Mouse (Mus musculus) G1E (cell line): Measurements from ENCODE around the gene H2-Oa. TPM values are rescaled to one million over a fixed set of nuclear protein-coding genes. Genes with fewer than 3 reads are reported as not detected.

Experiments used
- ATAC-seq: 2 replicates; pipeline ENCODE4 v1.8.0; 2016; ENCODE audit warnings: mild to moderate bottlenecking; ENCODE audit not compliant: insufficient number of reproducible peaks, poor library complexity, low FRiP score, severe bottlenecking; ENCODE audit errors: extremely low read depth
- DNase-seq: peaks from one replicate; pipeline ENCODE4 v3.0.0; 2012; ENCODE audit warnings: low spot score
- H3K27me3 ChIP-seq: 2 replicates; pipeline ENCODE4 v1.6.1; 2012; ENCODE audit warnings: mild to moderate bottlenecking, low read length, inconsistent platforms; ENCODE audit not compliant: insufficient read depth
- H3K36me3 ChIP-seq: replicated peaks from 2 replicates; pipeline ENCODE3; 2012; ENCODE audit warnings: mild to moderate bottlenecking, inconsistent platforms
- H3K4me1 ChIP-seq: 2 replicates; pipeline ENCODE4 v1.6.1; 2012; ENCODE audit warnings: low read depth, low read length, inconsistent platforms, mixed read lengths; ENCODE audit not compliant: insufficient read depth
- H3K4me3 ChIP-seq: 2 replicates; pipeline ENCODE4 v1.5.1; 2012; ENCODE audit warnings: low read depth, mild to moderate bottlenecking, inconsistent platforms, low read length, moderate library complexity, mixed read lengths
- H3K9me3 ChIP-seq: replicated peaks from 2 replicates; pipeline ENCODE4 v1.6.1; 2012; ENCODE audit warnings: inconsistent platforms
- CTCF ChIP-seq: IDR thresholded peaks from 2 replicates; pipeline ENCODE4 v1.5.1; 2012; ENCODE audit warnings: low read depth, low read length, inconsistent platforms, mixed read lengths
- GATA1 ChIP-seq: IDR thresholded peaks from 2 replicates; pipeline ENCODE4 v1.6.1; 2012; ENCODE audit warnings: borderline replicate concordance, low read length, inconsistent platforms, mixed read lengths
- GATA2 ChIP-seq: IDR thresholded peaks from 2 replicates; pipeline ENCODE4 v1.6.1; 2012; ENCODE audit warnings: low read depth, low read length, inconsistent platforms, borderline replicate concordance
- POLR2AphosphoS5 ChIP-seq: IDR thresholded peaks from 2 replicates; pipeline ENCODE4 v1.6.1; 2012; ENCODE audit warnings: low read depth, low read length, inconsistent platforms; ENCODE audit not compliant: insufficient replicate concordance
- TAL1 ChIP-seq: conservative IDR thresholded peaks from 2 replicates; pipeline ENCODE4 v1.6.1; 2012; ENCODE audit warnings: low read depth, low read length, inconsistent platforms, mixed read lengths
- polyA plus RNA-seq: library from polyadenylated mRNA; stranded (reverse); fragments of >175 nt; gene quantifications from 2 replicates; pipeline ENCODE4 v1.2.3, GENCODE M21; 2012
- total RNA-seq, 2 experiments: library from RNA; stranded (forward) in 1 of 2; stranded (reverse) in 1 of 2; fragments of 200-1000 nt in 1 of 2; fragments of >200 nt in 1 of 2; fragmentation: Nextera tagmentation in 1 of 2; gene quantifications; 2 replicates each; pipeline ENCODE4 v1.2.3; 2014 to 2017

The H2-Oa gene
- not detected in 2 replicates for total RNA-seq (2014; fragmentation: Nextera tagmentation)
- total RNA-seq (2017): 0.11 TPM in 1 of 2 replicates, not detected in the other
- polyA plus RNA-seq: not detected in 2 replicates

DNA sequence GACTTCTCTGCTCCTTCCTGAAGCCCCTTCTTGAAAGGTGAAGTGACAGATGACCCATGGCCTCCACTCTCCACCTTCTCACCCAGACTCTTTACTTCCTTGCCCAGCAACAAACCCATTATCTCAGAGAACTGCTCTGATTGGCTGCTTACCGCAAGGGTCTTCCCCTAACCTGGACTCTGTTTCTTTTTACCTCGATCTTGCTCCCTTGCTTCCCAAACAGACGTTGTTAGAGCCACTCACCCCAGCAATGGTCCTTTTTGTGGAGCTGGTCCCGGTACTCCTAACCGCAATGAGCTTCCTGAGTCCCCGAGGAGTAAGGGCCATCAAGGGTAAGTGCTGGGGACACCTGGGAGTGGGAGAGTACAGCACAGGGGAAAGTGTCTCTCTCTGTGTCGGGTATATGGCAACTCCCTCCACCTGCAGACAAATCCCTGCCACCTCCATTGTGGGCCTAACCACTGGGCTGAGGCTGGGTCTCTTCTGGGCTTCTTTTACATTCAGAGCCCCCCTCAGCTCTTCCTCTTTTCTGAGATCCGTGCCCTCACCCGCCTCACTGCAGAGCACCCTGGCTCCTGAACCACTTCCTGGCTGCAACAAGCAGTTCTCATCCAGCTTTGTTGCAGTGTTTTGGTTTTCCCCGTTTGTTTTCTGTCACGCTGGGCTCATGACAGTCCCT, at the start of gene H2-Oa:
Gene H2-Oa, plus strand, starts transcription at position 144 of the 679 bp plus-strand sequence.
- peaks cover 47% of the 10 kb centered on the region for H3K27me3 ChIP-seq
- no peak for DNase-seq
- no peak for ATAC-seq
- peaks cover 10% of the 10 kb centered on the region for H3K4me1 ChIP-seq
- no peaks in the 10 kb centered on the region for H3K9me3 ChIP-seq
- H3K36me3 ChIP-seq: no peaks in the 10 kb centered on the region
- TF ChIP-seq POLR2AphosphoS5 (no peak), TAL1 (no peak), CTCF (no peak), GATA1 (no peak), GATA2 (no peak)
- no peak within 1 kb of the TSS for H3K4me3 ChIP-seq

DNA sequence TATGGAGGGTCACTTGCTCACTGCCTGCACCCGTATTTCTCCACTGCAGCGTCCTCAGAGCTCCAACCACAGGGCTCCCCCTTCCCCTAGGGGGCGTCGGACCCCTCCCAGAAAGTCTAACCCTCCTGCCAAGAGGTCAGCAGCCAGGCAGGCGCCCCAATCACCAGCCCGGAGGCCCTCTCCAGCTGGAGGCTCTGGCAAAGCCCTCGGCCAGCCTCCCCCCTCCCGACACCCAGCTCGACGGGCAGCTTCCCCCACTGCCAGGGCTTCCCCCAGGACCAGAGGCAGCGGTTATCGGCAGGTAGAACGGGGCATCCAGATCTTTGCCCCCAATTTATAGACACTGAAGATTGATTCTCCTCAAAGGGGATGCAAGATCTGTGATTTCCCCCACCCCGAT, 46.2 kb upstream of the H2-Oa start:
- no peak for TF ChIP-seq TAL1
- TF ChIP-seq GATA2: no peak
- no peak for TF ChIP-seq GATA1
- no peak for TF ChIP-seq POLR2AphosphoS5
- no peak for TF ChIP-seq CTCF
- peaks cover 27% of the 10 kb centered on the region for H3K27me3 ChIP-seq
- peaks cover 5% of the 10 kb centered on the region for H3K4me1 ChIP-seq

DNA sequence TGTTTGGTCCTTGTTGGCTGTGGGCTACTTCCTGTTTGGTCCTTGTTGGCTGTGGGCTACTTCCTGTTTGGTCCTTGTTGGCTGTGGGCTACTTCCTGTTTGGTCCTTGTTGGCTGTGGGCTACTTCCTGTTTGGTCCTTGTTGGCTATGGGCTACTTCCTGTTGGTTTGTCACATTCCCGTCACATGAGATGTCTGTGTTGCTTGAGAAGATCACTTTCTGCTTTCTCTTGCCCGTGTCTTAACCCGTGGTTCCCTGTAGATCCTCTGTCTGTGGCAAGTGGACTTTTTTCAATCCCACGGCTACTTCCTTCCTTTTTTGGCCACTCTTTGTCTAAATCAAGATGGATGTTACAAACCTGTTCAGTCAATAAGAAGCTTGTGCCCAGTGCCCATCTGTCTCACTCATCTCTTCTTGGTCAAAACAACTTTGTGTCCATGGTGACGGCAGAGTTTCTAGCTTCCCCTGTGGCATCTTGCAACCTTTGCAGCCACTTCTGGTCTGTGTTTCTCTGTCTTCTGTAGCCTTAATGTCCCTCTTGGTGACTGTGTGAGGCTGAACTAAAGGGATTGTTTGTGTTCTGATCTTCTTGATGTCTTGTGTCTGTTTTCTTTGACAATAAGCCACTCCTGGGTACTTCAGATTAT, 44.6 kb upstream of the H2-Oa start:
- no peaks in the 10 kb centered on the region for H3K36me3 ChIP-seq
- no peak for TF ChIP-seq CTCF
- no peak for TF ChIP-seq GATA2
- TF ChIP-seq GATA1: no peak
- no peak for TF ChIP-seq POLR2AphosphoS5
- no peak for TF ChIP-seq TAL1

More for the DNA sequence above, 46.2 kb upstream of the H2-Oa start:
- DNase-seq: no peak
- H3K36me3 ChIP-seq: no peaks in the 10 kb centered on the region
- ATAC-seq: no peak
- H3K4me3 ChIP-seq: no peak overlapping the region
- peaks cover 13% of the 10 kb centered on the region for H3K9me3 ChIP-seq

DNA sequence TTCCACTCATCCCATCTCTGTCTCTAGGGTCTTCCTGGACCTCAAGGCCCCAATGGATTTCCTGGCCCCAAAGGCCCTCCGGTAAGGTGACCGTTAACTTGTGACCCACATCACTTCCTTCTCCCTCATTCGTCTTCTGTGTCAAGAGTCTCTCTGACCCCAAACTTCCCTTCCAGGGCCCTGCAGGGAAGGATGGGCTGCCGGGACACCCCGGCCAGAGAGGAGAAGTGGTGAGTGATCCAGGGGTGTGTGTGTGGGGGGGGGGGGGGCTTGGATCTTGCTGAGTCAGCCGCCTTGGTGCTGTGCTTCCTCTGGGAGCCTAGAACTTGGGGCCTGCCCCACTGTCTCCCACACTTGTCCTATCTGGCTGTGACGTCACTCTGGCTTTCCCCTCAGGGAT, 34.9 kb upstream of the H2-Oa start:
- DNase-seq (no peak), ATAC-seq (no peak)
- H3K27me3 ChIP-seq: peaks cover 23% of the 10 kb centered on the region
- H3K4me1 ChIP-seq: no peaks in the 10 kb centered on the region
- no peaks in the 10 kb centered on the region for H3K36me3 ChIP-seq
- no peak overlapping the region for H3K4me3 ChIP-seq
- no peak for TF ChIP-seq GATA2
- no peak for TF ChIP-seq CTCF
- no peak for TF ChIP-seq GATA1
- no peak for TF ChIP-seq POLR2AphosphoS5
- no peaks in the 10 kb centered on the region for H3K9me3 ChIP-seq

More for the DNA sequence above, 44.6 kb upstream of the H2-Oa start:
- ATAC-seq (no peak), DNase-seq (no peak)
- no peak overlapping the region for H3K4me3 ChIP-seq
- H3K4me1 ChIP-seq: no peaks in the 10 kb centered on the region; the same call in 1 of the 2 replicates
- peaks cover 13% of the 10 kb centered on the region for H3K9me3 ChIP-seq
- H3K27me3 ChIP-seq: peaks cover 14% of the 10 kb centered on the region; the same call in 1 of the 2 replicates

DNA sequence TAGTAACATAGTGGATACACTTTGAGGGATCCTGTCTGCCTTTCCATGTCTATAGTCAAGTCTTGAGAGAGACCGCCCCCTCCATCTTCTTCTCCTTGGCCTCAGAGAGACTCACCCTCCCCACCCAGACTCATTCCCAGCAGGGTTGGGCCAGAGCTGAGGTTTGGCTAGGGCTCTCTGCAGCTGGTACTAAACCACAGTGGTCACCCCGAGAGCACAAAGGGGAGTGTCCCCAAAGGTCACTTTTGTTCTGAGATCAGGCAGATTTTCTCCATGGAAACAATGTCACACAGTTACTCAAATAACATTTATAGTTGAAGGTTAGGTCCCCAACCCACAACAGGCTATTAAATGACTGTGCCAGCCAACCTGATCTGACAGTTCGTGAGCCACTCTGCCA, 23.3 kb upstream of the H2-Oa start:
- DNase-seq: no peak
- H3K4me1 ChIP-seq: no peaks in the 10 kb centered on the region
- H3K4me3 ChIP-seq: no peak overlapping the region
- no peaks in the 10 kb centered on the region for H3K36me3 ChIP-seq
- no peaks in the 10 kb centered on the region for H3K9me3 ChIP-seq
- TF ChIP-seq TAL1 (no peak), CTCF (no peak), GATA2 (no peak), POLR2AphosphoS5 (no peak), GATA1 (no peak)
- no peak for ATAC-seq
- peaks cover 34% of the 10 kb centered on the region for H3K27me3 ChIP-seq

DNA sequence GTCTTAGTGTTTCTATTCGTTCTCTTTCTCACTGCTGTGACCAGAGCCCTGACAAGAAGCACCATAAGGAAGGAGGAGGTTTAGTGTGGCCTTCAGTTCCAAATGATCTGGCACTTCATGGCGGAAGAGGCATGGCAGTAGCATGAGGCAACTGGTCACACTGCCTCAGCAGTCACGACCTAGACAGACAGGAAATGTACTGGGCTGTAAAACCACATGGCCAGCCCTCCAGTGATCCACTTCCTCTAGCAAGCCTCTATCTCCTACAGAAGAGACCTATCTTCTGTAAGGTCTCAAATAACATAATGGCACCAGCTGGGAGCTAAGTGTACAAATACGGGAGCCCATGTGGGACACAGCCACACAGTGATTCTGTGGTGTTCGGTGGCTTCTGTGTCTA, 20.0 kb upstream of the H2-Oa start:
- DNase-seq (no peak), ATAC-seq (no peak)
- Histone ChIP-seq H3K36me3 (no peaks in the 10 kb centered on the region), H3K4me1 (0 out of 2 replicates have a peak, but pooled peaks cover 2% of the 10 kb centered on the region), H3K4me3 (no peak overlapping the region), H3K9me3 (no peaks in the 10 kb centered on the region), H3K27me3 (peaks cover 25% of the 10 kb centered on the region)
- TF ChIP-seq GATA1 (no peak), TAL1 (no peak), GATA2 (no peak), POLR2AphosphoS5 (no peak), CTCF (no peak)
